Mouse (Mus musculus) intestine, embryonic 14.5 days (tissue): ENCODE data around the gene Slc39a8. TPM values are rescaled to one million over a fixed set of nuclear protein-coding genes. Genes with fewer than 3 reads are reported as not detected.

Source experiments
- ATAC-seq: fragments of 200-750 bp; cut with Nextera tagmentation; replicated peaks from 2 replicates; pipeline ENCODE4 v1.8.0; 2017; ENCODE audit warnings: low read depth, moderate number of reproducible peaks, moderate TSS enrichment, moderate library complexity; ENCODE audit not compliant: low FRiP score, low TSS enrichment
- DNase-seq: peaks from one replicate; pipeline ENCODE4 v3.0.0-alpha.2; 2018; ENCODE audit warnings: low spot score
- H3K27ac ChIP-seq: fragments of 300-500 bp; sonication (generic); 2 replicates; pipeline ENCODE4 v1.5.1; 2014; ENCODE audit warnings: low read depth, mild to moderate bottlenecking, control low read depth
- H3K27me3 ChIP-seq: fragments of 300-500 bp; sonication (generic); replicated peaks from 2 replicates; pipeline ENCODE4 v1.6.1; 2014; ENCODE audit warnings: low read length, control low read depth; ENCODE audit not compliant: control insufficient read depth, insufficient read depth
- H3K36me3 ChIP-seq: fragments of 300-500 bp; sonication (generic); 2 replicates; pipeline ENCODE4 v1.6.1; 2014; ENCODE audit warnings: low read length, control low read depth; ENCODE audit not compliant: control insufficient read depth, insufficient read depth
- H3K4me1 ChIP-seq: fragments of 300-500 bp; sonication (generic); replicated peaks from 2 replicates; pipeline ENCODE4 v1.6.1; 2014; ENCODE audit warnings: low read length, control low read depth, mixed read lengths; ENCODE audit not compliant: control insufficient read depth, insufficient read depth
- H3K4me2 ChIP-seq: fragments of 300-500 bp; sonication (generic); 2 replicates; pipeline ENCODE4 v1.6.1; 2014; ENCODE audit warnings: low read length
- H3K4me3 ChIP-seq: fragments of 300-500 bp; sonication (generic); 2 replicates; pipeline ENCODE4 v1.5.1; 2014; ENCODE audit warnings: low read depth, low read length, control low read depth, mixed read lengths
- H3K9ac ChIP-seq: fragments of 300-500 bp; sonication (generic); 2 replicates; pipeline ENCODE4 v1.6.1; 2014; ENCODE audit warnings: mild to moderate bottlenecking, low read length
- H3K9me3 ChIP-seq: fragments of 300-500 bp; sonication (generic); 2 replicates; pipeline ENCODE4 v1.6.1; 2016; ENCODE audit warnings: low read length, control low read depth; ENCODE audit not compliant: control insufficient read depth
- WGBS: fragments of 180-500 bp; shearing (Covaris S2); extraction: QIAGEN DNeasy Blood & Tissue Kit; methylation state at CpG from one replicate; pipeline ENCODE4 v1.1.7; 2014; 5-methylcytosine and 5-hydroxymethylcytosine counted together
- polyA plus RNA-seq: library from polyadenylated mRNA; unstranded; fragments of >200 nt; fragmentation: Nextera tagmentation; extraction: Ambion mirVana; gene quantifications from 2 replicates; pipeline ENCODE4 v1.2.1, GENCODE M21; 2014

Gene Slc39a8
- polyA plus RNA-seq, 1 experiment from 2014 or later, result 17.7 TPM

GRCm38 (mm10) chr3:135878048-135878447, 53.0 kb downstream of the Slc39a8 start:
- H3K9ac ChIP-seq, result no peak overlapping the region
- no peak overlapping the region for H3K4me3 ChIP-seq
- no peaks in the 10 kb centered on the region for H3K27me3 ChIP-seq
- no peak overlapping the region for H3K27ac ChIP-seq
- no peak overlapping the region for H3K4me2 ChIP-seq
- DNase-seq (no peak), ATAC-seq (no peak)
- no peaks in the 10 kb centered on the region for H3K4me1 ChIP-seq
- no peaks in the 10 kb centered on the region for H3K9me3 ChIP-seq
- H3K36me3 ChIP-seq, result no peaks in the 10 kb centered on the region
- 94% methylated on average over 6 of the region's 6 CpGs for WGBS

GRCm38 (mm10) chr3:135885927-135886658, 61.0 kb downstream of the Slc39a8 start:
- ATAC-seq (no peak), DNase-seq (no peak)
- H3K27me3 ChIP-seq, result no peaks in the 10 kb centered on the region
- WGBS, result 71% methylated on average over 12 of the region's 12 CpGs
- no peak overlapping the region for H3K9ac ChIP-seq
- H3K27ac ChIP-seq, result no peak overlapping the region
- H3K4me1 ChIP-seq, result no peaks in the 10 kb centered on the region
- H3K4me2 ChIP-seq, result no peak overlapping the region
- H3K9me3 ChIP-seq, result no peaks in the 10 kb centered on the region
- no peaks in the 10 kb centered on the region; the same call in 1 of the 2 replicates for H3K36me3 ChIP-seq
- no peak overlapping the region for H3K4me3 ChIP-seq

GRCm38 (mm10) chr3:135886659-135887027, 61.6 kb downstream of the Slc39a8 start:
- no peak for ATAC-seq
- Histone ChIP-seq H3K9me3 (no peaks in the 10 kb centered on the region), H3K9ac (no peak overlapping the region), H3K27ac (no peak overlapping the region), H3K4me3 (no peak overlapping the region), H3K36me3 (no peaks in the 10 kb centered on the region; the same call in 1 of the 2 replicates), H3K27me3 (no peaks in the 10 kb centered on the region), H3K4me1 (no peaks in the 10 kb centered on the region), H3K4me2 (no peak overlapping the region)
- 39% methylated on average over 12 of the region's 12 CpGs for WGBS
- DNase-seq, result peak; percentile 82

GRCm38 (mm10) chr3:135887033-135887855, 62.2 kb downstream of the Slc39a8 start:
- no peaks in the 10 kb centered on the region for H3K4me1 ChIP-seq
- no peaks in the 10 kb centered on the region for H3K9me3 ChIP-seq
- H3K27ac ChIP-seq, result no peak overlapping the region
- H3K4me3 ChIP-seq, result no peak overlapping the region
- ATAC-seq (no peak), DNase-seq (no peak)
- H3K4me2 ChIP-seq, result no peak overlapping the region
- no peaks in the 10 kb centered on the region for H3K27me3 ChIP-seq
- H3K9ac ChIP-seq, result no peak overlapping the region
- 84% methylated on average over 9 of the region's 9 CpGs for WGBS
- H3K36me3 ChIP-seq, result no peaks in the 10 kb centered on the region; the same call in 1 of the 2 replicates

GRCm38 (mm10) chr3:135887856-135888155, 62.7 kb downstream of the Slc39a8 start:
- Histone ChIP-seq H3K4me2 (no peak overlapping the region), H3K9me3 (no peaks in the 10 kb centered on the region), H3K9ac (no peak overlapping the region), H3K36me3 (no peaks in the 10 kb centered on the region; the same call in 1 of the 2 replicates), H3K4me3 (no peak overlapping the region), H3K4me1 (no peaks in the 10 kb centered on the region), H3K27me3 (no peaks in the 10 kb centered on the region), H3K27ac (no peak overlapping the region)
- ATAC-seq, result no peak
- 78% methylated on average over 5 of the region's 5 CpGs for WGBS
- no peak for DNase-seq

- no peak for ATAC-seq
- DNase-seq, result no peak
- Histone ChIP-seq H3K27ac (no peak overlapping the region), H3K4me1 (no peaks in the 10 kb centered on the region), H3K4me2 (no peak overlapping the region), H3K4me3 (no peak overlapping the region), H3K9me3 (no peaks in the 10 kb centered on the region), H3K36me3 (no peaks in the 10 kb centered on the region; the same call in 1 of the 2 replicates), H3K9ac (no peak overlapping the region), H3K27me3 (no peaks in the 10 kb centered on the region)
Measured at GRCm38 (mm10) chr3:135889401-135889800, 64.3 kb downstream of the Slc39a8 start.

GRCm38 (mm10) chr3:135903366-135903765, 78.3 kb downstream of the Slc39a8 start:
- Histone ChIP-seq H3K27ac (no peak overlapping the region), H3K4me1 (no peaks in the 10 kb centered on the region), H3K4me2 (no peak overlapping the region), H3K4me3 (no peak overlapping the region), H3K9me3 (no peaks in the 10 kb centered on the region), H3K27me3 (no peaks in the 10 kb centered on the region), H3K9ac (no peak overlapping the region), H3K36me3 (no peaks in the 10 kb centered on the region)
- DNase-seq (no peak), ATAC-seq (no peak)
- 94% methylated on average over 1 of the region's 1 CpGs for WGBS

GRCm38 (mm10) chr3:135904881-135905280, 79.8 kb downstream of the Slc39a8 start:
- no peaks in the 10 kb centered on the region for H3K9me3 ChIP-seq
- H3K27ac ChIP-seq, result no peak overlapping the region
- no peak overlapping the region for H3K4me2 ChIP-seq
- ATAC-seq (no peak), DNase-seq (no peak)
- H3K27me3 ChIP-seq, result no peaks in the 10 kb centered on the region
- no peaks in the 10 kb centered on the region for H3K36me3 ChIP-seq
- no peaks in the 10 kb centered on the region for H3K4me1 ChIP-seq
- H3K9ac ChIP-seq, result no peak overlapping the region
- H3K4me3 ChIP-seq, result no peak overlapping the region
- 46% methylated on average over 6 of the region's 6 CpGs for WGBS
